Mouse (Mus musculus) adrenal gland, postnatal 14 days (tissue): ENCODE results near the gene Gtpbp3. TPM values are rescaled to one million over a fixed set of nuclear protein-coding genes. Genes with fewer than 3 reads are reported as not detected.
A peak's percentile ranks its signal among the peaks of the same experiment; 100 is the strongest.

ENCODE experiments used
- DNase-seq: peaks from one replicate; pipeline ENCODE4 v3.0.0; 2021; ENCODE audit warnings: mixed read lengths
- total RNA-seq: library from RNA; stranded (reverse); gene quantifications from 2 replicates; pipeline ENCODE4 v1.2.3, GENCODE M21; 2021

The Gtpbp3 gene
- total RNA-seq, 1 experiment from 2014 or later = 21.5 TPM

- peak; percentile 73 for DNase-seq
Observed at GRCm38 (mm10) chr8:71469411-71469810, 18.5 kb upstream of the Gtpbp3 start.

- no peak for DNase-seq
Observed at GRCm38 (mm10) chr8:71470146-71470912, 17.6 kb upstream of the Gtpbp3 start.

GRCm38 (mm10) chr8:71470913-71471255 is 17.0 kb upstream of the Gtpbp3 start:
- no peak for DNase-seq

GRCm38 (mm10) chr8:71471861-71472260 is 16.0 kb upstream of the Gtpbp3 start:
- no peak for DNase-seq

- no peak for DNase-seq
Observed at GRCm38 (mm10) chr8:71472601-71473386, 15.1 kb upstream of the Gtpbp3 start.

GRCm38 (mm10) chr8:71474344-71474743 is 13.6 kb upstream of the Gtpbp3 start:
- DNase-seq = no peak

- no peak for DNase-seq
Observed at GRCm38 (mm10) chr8:71474785-71475701, 12.9 kb upstream of the Gtpbp3 start.

- DNase-seq = no peak
Observed at GRCm38 (mm10) chr8:71475702-71476075, 12.2 kb upstream of the Gtpbp3 start.

- peak; percentile 94 for DNase-seq
Observed at GRCm38 (mm10) chr8:71476099-71476940, 11.6 kb upstream of the Gtpbp3 start.

GRCm38 (mm10) chr8:71477196-71477845 is 10.6 kb upstream of the Gtpbp3 start:
- DNase-seq = peak; percentile 61

- no peak for DNase-seq
Observed at GRCm38 (mm10) chr8:71478943-71479342, 9.0 kb upstream of the Gtpbp3 start.

- DNase-seq = peak; percentile 49
Observed at GRCm38 (mm10) chr8:71483932-71484331, 4.0 kb upstream of the Gtpbp3 start.

GRCm38 (mm10) chr8:71484736-71485135 is 3.2 kb upstream of the Gtpbp3 start:
- no peak for DNase-seq

GRCm38 (mm10) chr8:71485142-71486135 is 2.5 kb upstream of the Gtpbp3 start, which contains the start of gene Ano8:
Gene Ano8 (minus strand): TSS chr8:71485963.
- peak; percentile 93 for DNase-seq

GRCm38 (mm10) chr8:71486136-71486529 is 1.8 kb upstream of the Gtpbp3 start:
- no peak for DNase-seq

GRCm38 (mm10) chr8:71488454-71488853 is 551 bp downstream of the Gtpbp3 start:
- DNase-seq = peak; percentile 92

- DNase-seq = peak; percentile 93
Observed at GRCm38 (mm10) chr8:71495039-71495438, 7.1 kb downstream of the Gtpbp3 start.

- DNase-seq = no peak
Observed at GRCm38 (mm10) chr8:71495811-71496210, 7.9 kb downstream of the Gtpbp3 start.

- peak; percentile 99 for DNase-seq
Observed at GRCm38 (mm10) chr8:71496481-71496880, 8.6 kb downstream of the Gtpbp3 start.
